Mouse (Mus musculus): ENCODE data around the gene Smg8. TPM values are rescaled to one million over a fixed set of nuclear protein-coding genes. Genes with fewer than 3 reads are reported as not detected.
"Not testable (repeated sequence)": the region's sequence is repeated elsewhere in the genome, so short reads cannot be mapped to it uniquely, and the experiment has no call there.

Smg8 gene
- total RNA-seq, 2 experiments from 2014 or later = 9.2 to 9.7 TPM

DNA sequence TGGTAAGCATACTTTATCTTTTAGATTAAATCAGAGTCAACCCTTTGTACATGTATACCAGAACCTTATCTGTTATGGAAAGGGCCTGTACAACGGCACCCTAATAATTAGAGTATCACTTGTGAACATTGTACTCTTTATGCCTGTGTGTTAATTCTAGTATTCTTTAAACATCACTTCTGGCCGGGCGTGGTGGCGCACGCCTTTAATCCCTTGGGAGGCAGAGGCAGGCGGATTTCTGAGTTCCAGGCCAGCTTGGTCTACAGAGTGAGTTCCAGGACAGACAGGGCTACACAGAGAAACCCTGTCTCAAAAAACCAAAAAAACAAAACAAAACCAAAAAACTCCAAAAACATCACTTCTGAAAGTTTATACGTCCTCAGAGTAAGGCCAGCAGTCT lies 37.7 kb downstream of the Smg8 start:
- intact Hi-C loops (cut with DNase I); DNase-seq: not testable (repeated sequence)

DNA sequence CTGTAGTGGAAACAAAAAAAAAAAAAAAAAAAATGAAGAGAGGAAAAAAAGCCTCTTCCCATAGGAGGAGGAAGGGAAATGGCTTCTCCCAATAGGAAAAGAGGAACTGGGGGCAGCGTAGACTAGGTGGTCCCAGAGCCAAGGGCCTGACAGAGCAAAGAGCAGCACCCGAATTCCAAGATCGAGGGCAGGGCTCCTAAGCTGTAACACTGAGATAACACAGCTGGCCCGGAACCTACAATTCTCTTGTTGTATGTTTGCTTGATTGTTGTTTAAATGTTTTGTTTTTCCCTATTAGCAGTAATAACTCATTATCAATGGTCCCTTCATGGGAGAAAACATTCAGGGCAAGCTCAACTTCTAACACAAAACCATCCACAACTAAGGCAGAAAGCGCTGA lies 39.6 kb downstream of the Smg8 start:
- intact Hi-C loops (cut with DNase I) = no loop called here
- DNase-seq = no peak

DNA sequence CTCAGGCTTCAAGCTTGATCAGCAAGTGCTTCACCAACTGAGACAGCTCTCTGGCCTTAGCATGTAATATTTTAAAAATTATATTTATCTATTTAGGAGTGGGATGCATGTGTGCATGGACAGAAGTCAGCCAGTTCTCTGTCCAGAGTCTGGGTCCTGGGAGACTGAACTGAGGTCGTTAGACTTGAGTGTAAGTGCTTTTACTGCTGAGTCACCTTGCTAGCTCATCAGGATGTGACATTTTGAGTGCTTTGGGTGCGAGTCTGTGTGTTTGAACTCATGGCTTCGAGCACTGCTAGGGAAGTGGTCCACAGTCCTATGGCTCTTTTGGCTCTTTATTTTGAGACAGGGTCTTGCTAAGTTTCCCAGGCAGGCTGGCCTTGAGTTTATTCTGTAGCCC lies 43.5 kb downstream of the Smg8 start:
- intact Hi-C loops (cut with DNase I) = no loop called here
- DNase-seq = no peak

DNA sequence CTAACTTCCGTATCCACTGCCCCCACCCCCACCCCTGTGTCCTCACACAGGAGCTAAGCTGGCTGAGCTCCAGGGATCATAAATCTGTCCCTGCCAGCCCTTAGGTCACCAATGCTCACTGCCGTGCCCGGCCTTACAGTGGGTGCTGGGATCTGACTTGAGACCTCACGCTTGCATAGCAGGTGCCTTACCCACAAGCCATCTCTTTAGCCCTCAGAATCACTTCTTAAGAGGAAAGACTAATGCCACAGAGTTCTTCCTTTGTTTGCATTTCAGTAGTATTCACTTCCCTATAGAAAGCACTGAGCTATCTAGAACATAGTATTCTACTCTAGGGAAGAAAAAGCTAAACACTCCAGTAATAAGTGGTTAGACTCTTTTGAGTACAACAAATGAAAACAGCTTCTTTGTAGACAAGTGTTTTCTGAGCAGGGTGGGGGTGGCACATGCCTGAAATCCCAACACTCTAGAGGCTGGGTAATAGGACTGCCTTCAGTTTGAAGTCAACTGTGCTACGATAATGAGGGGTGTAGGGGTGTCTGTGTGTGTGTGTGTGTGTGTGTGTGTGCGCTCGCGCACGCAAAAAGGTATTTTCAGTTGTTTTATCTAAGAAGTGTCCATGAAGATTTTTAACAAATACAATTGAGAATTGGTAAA lies 47.1 kb downstream of the Smg8 start:
- DNase-seq = no peak
- intact Hi-C loops (cut with DNase I) = no loop called here

DNA sequence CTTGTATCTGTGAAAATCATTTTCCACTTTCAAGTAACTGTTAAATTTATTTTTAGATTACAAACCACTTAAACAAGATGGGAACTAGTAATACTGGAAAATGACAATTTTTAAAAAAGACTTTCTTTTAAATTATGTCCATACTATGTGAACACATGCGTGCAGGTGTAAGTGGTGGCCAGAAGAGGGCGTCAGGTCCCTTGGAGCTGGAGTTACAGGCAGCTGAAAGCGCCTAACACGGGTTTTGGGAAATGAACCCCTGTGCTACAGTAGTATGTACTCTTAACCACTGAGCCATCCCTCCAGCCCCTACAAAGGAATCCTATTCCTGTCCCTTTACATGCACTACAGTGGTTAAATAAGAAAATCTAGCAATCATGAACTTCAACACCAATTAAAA lies 50.4 kb downstream of the Smg8 start:
- intact Hi-C loops (cut with DNase I) = no loop called here
- DNase-seq = no peak

DNA sequence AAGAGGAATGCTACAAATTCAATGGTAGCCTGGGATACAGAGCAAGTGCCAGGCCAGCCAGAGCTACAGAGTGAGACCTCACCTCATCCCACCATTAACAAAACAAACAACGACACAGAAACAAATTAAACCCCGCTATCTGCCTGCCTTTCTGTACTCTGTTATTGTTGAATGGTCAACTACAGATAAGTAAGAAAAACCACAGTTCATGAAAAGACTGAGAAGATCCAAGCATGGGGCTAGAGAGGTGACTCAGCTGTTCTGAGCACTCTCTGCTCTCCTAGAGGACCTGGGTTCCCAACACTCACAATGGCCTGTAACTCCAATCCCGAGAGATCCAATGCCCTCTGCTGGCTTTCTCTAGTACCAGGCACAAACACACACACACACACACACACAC lies 58.4 kb downstream of the Smg8 start:
- intact Hi-C loops (cut with DNase I) = no loop called here

More for the DNA sequence above, 58.4 kb downstream of the Smg8 start:
- no peak for DNase-seq

Small RNAs within 50 kb of the gene (microRNA-seq; reads per million reads assigned to microRNA genes)
- 28.9 to 79.5 reads per million in 2 experiments for gene Mir301 (ENCODE audit: borderline number of aligned reads in 2 of 2)

Other genes with a start within 250 kb of the Smg8 start
- 10 to 100 TPM; 11.1 to 31.6 TPM for gene Ypel2, start 93.1 kb downstream of the Smg8 start, total RNA-seq (2021)
- gene Gdpd1, start 12.7 kb downstream of the Smg8 start, total RNA-seq (2021) = 10 to 100 TPM; 12.8 TPM
- gene Prr11, start 21.9 kb upstream of the Smg8 start, total RNA-seq (2021) = under 1 TPM; 0.27 to 0.47 TPM
- 10 to 100 TPM; 11.5 to 13.5 TPM for gene Ska2, start 22.5 kb upstream of the Smg8 start, total RNA-seq (2021)
- 1 to 10 TPM; 6.8 to 8.4 TPM for gene Trim37, start 40.3 kb upstream of the Smg8 start, total RNA-seq (2021)

Measured in heart, postnatal 36 days (tissue).